Mouse (Mus musculus) stomach, postnatal 0 days (tissue): Measurements from ENCODE around the gene 1700018G05Rik. TPM values are rescaled to one million over a fixed set of nuclear protein-coding genes. Genes with fewer than 3 reads are reported as not detected.
"Not testable (repeated sequence)": the region's sequence is repeated elsewhere in the genome, so short reads cannot be mapped to it uniquely, and the experiment has no call there.

Source experiments
- ATAC-seq: fragments of 200-750 bp; cut with Nextera tagmentation; 2 replicates; pipeline ENCODE4 v1.8.0; 2017; ENCODE audit not compliant: low FRiP score, low TSS enrichment
- DNase-seq: peaks from one replicate; pipeline ENCODE4 v3.0.0-alpha.2; 2016; ENCODE audit warnings: low spot score
- H3K27ac ChIP-seq: fragments of 300-500 bp; sonication (generic); replicated peaks from 2 replicates; pipeline ENCODE4 v1.5.1; 2014; ENCODE audit warnings: mild to moderate bottlenecking, control low read depth
- H3K27me3 ChIP-seq: fragments of 300-500 bp; sonication (generic); 2 replicates; pipeline ENCODE4 v1.6.1; 2014; ENCODE audit warnings: low read length; ENCODE audit not compliant: control insufficient read depth, insufficient read depth
- H3K36me3 ChIP-seq: fragments of 300-500 bp; sonication (generic); 2 replicates; pipeline ENCODE4 v1.6.1; 2014; ENCODE audit warnings: low read length, mixed read lengths; ENCODE audit not compliant: control insufficient read depth, insufficient read depth
- H3K4me1 ChIP-seq: fragments of 300-500 bp; sonication (generic); replicated peaks from 2 replicates; pipeline ENCODE4 v1.6.1; 2014; ENCODE audit warnings: antibody characterized with exemption; ENCODE audit not compliant: control insufficient read depth, insufficient read depth
- H3K4me2 ChIP-seq: fragments of 300-500 bp; sonication (generic); replicated peaks from 2 replicates; pipeline ENCODE4 v1.6.1; 2014; ENCODE audit warnings: low read depth, mild to moderate bottlenecking, control low read depth, moderate library complexity
- H3K4me3 ChIP-seq: fragments of 300-500 bp; sonication (generic); 2 replicates; pipeline ENCODE4 v1.5.1; 2014; ENCODE audit warnings: low read depth, low read length, control low read depth
- H3K9ac ChIP-seq: fragments of 300-500 bp; sonication (generic); 2 replicates; pipeline ENCODE4 v1.6.1; 2014; ENCODE audit warnings: mild to moderate bottlenecking, low read length, control low read depth, mixed read lengths
- H3K9me3 ChIP-seq: fragments of 300-500 bp; sonication (generic); 2 replicates; pipeline ENCODE4 v1.6.1; 2016; ENCODE audit warnings: low read length; ENCODE audit not compliant: control insufficient read depth
- CTCF ChIP-seq: IDR thresholded peaks from 2 replicates; pipeline ENCODE4 v1.5.1; 2016; ENCODE audit warnings: antibody characterized with exemption, low read depth, mild to moderate bottlenecking, moderate library complexity
- EP300 ChIP-seq: optimal IDR thresholded peaks from 2 replicates; pipeline ENCODE3; 2016; ENCODE audit warnings: antibody characterized with exemption
- WGBS: fragments of 180-500 bp; shearing (Covaris S2); extraction: QIAGEN DNeasy Blood & Tissue Kit; methylation state at CpG from one replicate; pipeline ENCODE4 v1.1.7; 2014; 5-methylcytosine and 5-hydroxymethylcytosine counted together
- polyA plus RNA-seq: library from polyadenylated mRNA; unstranded; fragments of >200 nt; fragmentation: Nextera tagmentation; extraction: Ambion mirVana; gene quantifications from 2 replicates; pipeline ENCODE4 v1.2.1, GENCODE M21; 2015

The 1700018G05Rik gene
- polyA plus RNA-seq: not detected in 2 replicates

DNA sequence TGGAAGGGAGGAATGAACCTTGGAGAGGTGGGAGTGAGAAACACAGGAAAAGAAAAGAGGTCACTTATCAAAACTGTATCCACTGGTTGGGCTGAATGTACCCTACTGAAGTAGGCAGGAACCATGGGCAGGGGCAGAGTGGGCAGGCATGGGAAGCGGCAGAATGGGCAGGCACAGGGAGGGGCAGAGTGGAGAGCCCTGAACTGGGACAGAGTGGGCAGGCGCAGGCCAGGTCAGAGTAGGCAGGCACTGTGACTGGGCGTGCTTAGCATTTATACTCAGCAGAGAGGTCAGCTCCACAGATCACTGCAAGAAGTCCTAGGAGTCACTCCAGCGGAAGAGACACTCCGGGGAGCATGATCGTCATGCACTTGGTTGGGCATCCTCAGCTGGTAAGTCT is at the start of gene 1700018G05Rik:
Gene 1700018G05Rik, plus strand, starts transcription at position 301 of the 400 bp plus-strand sequence.
- H3K4me3 ChIP-seq, DNase-seq, H3K36me3 ChIP-seq, H3K9ac ChIP-seq, H3K4me2 ChIP-seq, H3K27me3 ChIP-seq, H3K4me1 ChIP-seq, H3K27ac ChIP-seq, H3K9me3 ChIP-seq, ATAC-seq: not testable (repeated sequence)
- 94% methylated on average over 6 of the region's 6 CpGs for WGBS

GRCm38 (mm10) chrX:102908587-102908986 is 19.6 kb upstream of the 1700018G05Rik start, which contains the start of the genes Dmrtc1a and 1700011M02Rik:
TSS of gene Dmrtc1a (minus strand) at chrX:102908687.
TSS of gene 1700011M02Rik (plus strand) at chrX:102908905.
- not testable (repeated sequence) for H3K4me2 ChIP-seq, H3K9me3 ChIP-seq, ATAC-seq, H3K4me1 ChIP-seq, H3K27ac ChIP-seq, DNase-seq, H3K27me3 ChIP-seq, H3K36me3 ChIP-seq, H3K4me3 ChIP-seq, H3K9ac ChIP-seq
- 79% methylated on average over 5 of the region's 9 CpGs for WGBS

DNA sequence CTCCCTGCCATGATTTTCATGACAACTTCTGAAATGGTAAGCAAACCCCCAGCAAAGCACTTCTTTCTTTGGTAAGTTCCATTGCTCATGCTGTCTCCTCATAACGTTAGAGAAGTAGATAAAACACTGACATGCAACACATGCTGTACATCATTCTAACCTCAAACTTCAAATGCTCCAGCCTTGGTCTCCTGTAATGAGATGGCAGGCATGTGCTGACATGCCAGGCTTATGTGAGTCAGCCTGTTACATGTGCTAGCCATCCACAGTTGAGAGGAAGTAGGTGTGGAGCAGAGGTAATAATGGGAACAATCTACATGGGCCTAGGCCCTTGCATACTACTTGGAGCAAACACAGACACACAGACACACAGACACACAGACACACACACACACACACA is 13.3 kb upstream of the 1700018G05Rik start:
- H3K36me3 ChIP-seq, DNase-seq, ATAC-seq, H3K9me3 ChIP-seq, H3K4me3 ChIP-seq, H3K4me2 ChIP-seq, H3K27me3 ChIP-seq, H3K9ac ChIP-seq, H3K4me1 ChIP-seq, H3K27ac ChIP-seq: not testable (repeated sequence)
- 60% methylated on average over 1 of the region's 1 CpGs for WGBS

DNA sequence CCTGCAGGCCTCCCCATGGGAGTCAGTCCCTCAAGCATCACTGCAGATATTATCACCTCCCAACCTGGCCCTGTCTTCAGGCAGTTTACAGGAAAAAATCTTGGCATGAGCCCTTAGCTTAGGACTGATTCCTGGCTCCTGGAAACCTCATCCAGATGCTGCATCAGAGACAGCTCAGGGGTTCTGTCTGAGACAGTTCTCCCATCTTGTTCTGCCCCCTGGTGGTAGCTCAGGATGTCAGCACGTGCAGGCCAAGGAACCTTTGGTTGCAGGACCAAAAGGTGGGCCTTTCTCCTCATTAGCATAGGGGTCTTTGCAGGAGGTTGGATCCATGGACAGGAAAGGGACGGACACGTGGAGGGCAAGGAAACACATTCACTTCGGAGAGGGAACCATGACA is 1.5 kb upstream of the 1700018G05Rik start:
- not testable (repeated sequence) for H3K4me3 ChIP-seq, H3K27ac ChIP-seq, ATAC-seq, H3K9me3 ChIP-seq, H3K27me3 ChIP-seq, H3K36me3 ChIP-seq, H3K4me2 ChIP-seq, H3K4me1 ChIP-seq, H3K9ac ChIP-seq
- peak; percentile 15 for DNase-seq
- WGBS: 35% methylated on average over 2 of the region's 4 CpGs
- TF ChIP-seq CTCF: peak; percentile 67

GRCm38 (mm10) chrX:102932992-102933570 is 4.9 kb downstream of the 1700018G05Rik start:
- Histone ChIP-seq H3K4me3 (peak overlapping the region; percentile 50), H3K4me2 (peak overlapping the region; percentile 71), H3K27me3 (no peaks in the 10 kb centered on the region), H3K9ac (peak overlapping the region; percentile 56; the same call in 1 of the 2 replicates), H3K9me3 (no peaks in the 10 kb centered on the region), H3K27ac (no peak overlapping the region), H3K36me3 (no peaks in the 10 kb centered on the region), H3K4me1 (no peaks in the 10 kb centered on the region)
- WGBS: 46% methylated on average over 12 of the region's 12 CpGs
- ATAC-seq (no peak), DNase-seq (no peak)
- TF ChIP-seq CTCF: no peak
- TF ChIP-seq EP300: no peak

DNA sequence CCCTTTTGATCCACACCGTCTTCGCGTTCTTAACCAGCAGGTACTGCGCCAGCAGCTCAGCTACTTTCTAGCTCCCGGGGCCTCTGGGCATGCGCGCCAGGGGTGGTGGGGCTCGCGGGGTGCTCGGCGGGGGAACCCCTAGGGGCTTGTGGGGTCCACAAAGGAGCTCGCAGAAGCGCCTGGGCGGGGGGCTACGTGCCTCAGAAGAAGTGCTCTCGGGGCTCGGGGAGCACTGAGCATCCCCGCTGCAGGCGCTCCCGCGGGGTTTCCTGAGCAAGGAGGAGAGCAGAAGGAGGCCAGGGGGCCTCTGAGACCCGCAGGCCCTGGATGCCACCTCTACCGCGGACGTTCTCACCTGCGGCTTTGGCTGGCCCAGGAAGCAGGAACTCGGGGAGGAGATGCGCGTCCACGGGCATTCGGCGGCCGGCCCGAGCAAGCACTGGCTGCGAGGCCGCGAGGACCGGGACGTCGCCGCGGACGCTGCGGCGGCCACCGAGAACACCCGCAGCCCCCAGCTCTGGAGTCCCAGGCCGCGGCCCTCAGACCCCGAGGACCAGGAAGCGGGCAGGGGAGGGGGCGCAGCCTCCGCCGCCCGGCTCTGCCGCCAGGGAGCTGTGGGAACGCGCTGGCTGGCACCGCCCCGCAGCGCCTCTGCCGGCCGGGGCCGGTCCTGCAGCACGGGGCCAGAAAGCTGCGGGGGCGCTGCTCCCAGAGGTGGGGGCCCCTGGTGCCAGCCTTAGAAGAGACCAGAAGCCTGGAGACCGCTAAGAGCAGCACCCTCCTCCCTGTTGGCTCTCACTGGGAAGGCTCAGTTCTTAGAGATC is 5.6 kb downstream of the 1700018G05Rik start:
- Histone ChIP-seq H3K4me1 (no peaks in the 10 kb centered on the region), H3K36me3 (no peaks in the 10 kb centered on the region), H3K27me3 (no peaks in the 10 kb centered on the region), H3K9ac (peak overlapping the region; percentile 56), H3K4me3 (peak overlapping the region; percentile 50), H3K27ac (no peak overlapping the region), H3K4me2 (peak overlapping the region; percentile 71), H3K9me3 (no peaks in the 10 kb centered on the region)
- whole genome bisulfite sequencing: 15% methylated on average over 54 of the region's 68 CpGs
- DNase-seq: peak; percentile 60
- TF ChIP-seq CTCF (peak; percentile 69), EP300 (no peak)
- peak; percentile 61 for ATAC-seq
